Mouse (Mus musculus) embryonic fibroblast, embryonic 13.5 days (primary cell): Measurements from ENCODE around the gene Prss45.

Experiments used
- CTCF ChIP-seq: IDR thresholded peaks from 2 replicates; pipeline ENCODE4 v1.5.1; 2011; ENCODE audit warnings: mild to moderate bottlenecking, control low read depth, low read length, moderate library complexity, borderline replicate concordance; ENCODE audit not compliant: insufficient read depth
- POLR2A ChIP-seq: IDR thresholded peaks from 2 replicates; pipeline ENCODE4 v1.6.1; 2011; ENCODE audit warnings: low read depth, mild to moderate bottlenecking, control low read depth, low read length, moderate library complexity

DNA sequence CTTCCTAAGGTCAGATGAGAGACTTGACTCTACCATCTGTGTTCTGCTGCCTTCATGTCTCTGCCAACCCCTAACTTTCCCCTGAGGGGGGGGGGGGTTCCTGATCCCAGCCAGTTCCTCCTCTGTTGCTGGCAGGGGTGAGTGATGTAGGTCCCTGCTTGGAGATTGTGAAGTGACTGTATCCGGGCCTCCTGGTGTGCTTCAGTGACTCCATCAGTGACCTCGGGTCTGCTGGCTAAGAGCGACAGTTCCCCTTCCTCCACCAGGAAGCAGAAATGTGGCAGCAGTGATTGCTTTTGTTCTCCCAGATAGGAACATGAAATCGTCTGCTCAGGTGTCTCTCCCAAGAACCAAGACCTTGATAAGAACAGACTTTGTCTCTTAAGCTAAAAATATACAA is 22.5 kb downstream of the Prss45 start:
- TF ChIP-seq CTCF (no peak), POLR2A (no peak)
